Mouse (Mus musculus) cortical plate, adult 2 months (tissue): Measurements from ENCODE around the gene Slc8a1.

Source experiments
- CTCF ChIP-seq: fragments of 200-500 bp; IDR thresholded peaks from 2 replicates; pipeline ENCODE4 v1.5.1; 2011; ENCODE audit warnings: mild to moderate bottlenecking, control low read depth, low read length; ENCODE audit not compliant: insufficient read depth; ENCODE audit errors: extremely low read depth
- POLR2A ChIP-seq: fragments of 200-500 bp; IDR thresholded peaks from 2 replicates; pipeline ENCODE4 v1.6.1; 2011; ENCODE audit warnings: mild to moderate bottlenecking, low read length, control low read depth; ENCODE audit not compliant: insufficient read depth; ENCODE audit errors: extremely low read depth

GRCm38 (mm10) chr17:81391478-81391877, 346.7 kb downstream of the Slc8a1 start:
- no peak for TF ChIP-seq CTCF
- TF ChIP-seq POLR2A: no peak
